Mouse (Mus musculus): ENCODE results near the gene Nup107. TPM values are rescaled to one million over a fixed set of nuclear protein-coding genes. Genes with fewer than 3 reads are reported as not detected.
"Not testable (repeated sequence)": the region's sequence is repeated elsewhere in the genome, so short reads cannot be mapped to it uniquely, and the experiment has no call there.

The Nup107 gene
- polyA plus RNA-seq, 1 experiment from 2014 or later, result 33.7 TPM

DNA sequence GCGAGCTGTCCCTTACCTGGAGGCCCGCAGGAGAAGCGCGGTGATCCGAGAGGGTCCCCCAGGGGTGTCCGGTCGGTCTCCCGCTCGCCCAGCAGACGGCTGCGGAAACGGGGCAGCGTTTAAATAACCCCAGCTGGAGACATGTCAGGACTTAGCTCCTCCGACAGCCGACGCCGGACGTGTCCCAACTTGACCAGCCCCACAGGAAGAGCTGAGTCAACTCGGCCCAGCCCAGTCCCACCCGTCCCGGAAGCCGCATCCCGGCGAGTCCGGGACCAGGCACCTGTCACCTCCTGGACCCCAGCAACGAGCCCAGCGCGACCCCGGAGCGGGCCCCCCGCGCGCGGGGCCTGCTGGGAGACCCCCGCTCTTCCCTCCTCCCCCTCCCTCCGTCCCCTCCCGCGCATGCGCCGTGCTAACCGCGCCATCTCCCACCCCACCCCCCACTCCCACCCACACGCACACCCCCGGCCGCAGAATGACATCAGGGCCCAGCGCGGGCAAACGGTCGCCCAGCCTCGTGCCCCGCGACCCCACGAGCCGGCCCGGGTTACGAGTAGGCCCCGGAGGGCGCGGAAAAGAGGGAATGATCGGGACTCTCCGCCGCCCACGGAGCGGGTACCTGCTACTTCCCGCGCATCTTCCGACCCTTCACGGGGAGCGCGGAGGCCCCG is 82.4 kb downstream of the Nup107 start:
- Histone ChIP-seq H3K27me3 (replicated peaks) (no peaks in the 10 kb centered on the region), H3K4me1 (peaks cover 25% of the 10 kb centered on the region), H3K27ac (peak overlapping the region; percentile 100), H3K9me3 (no peaks in the 10 kb centered on the region), H3K4me3 (peak overlapping the region; percentile 99), H3K9ac (peak overlapping the region; percentile 100), H3K4me2 (peak overlapping the region; percentile 61), H3K36me3 (replicated peaks) (peaks cover 14% of the 10 kb centered on the region; the same call in 1 of the 2 replicates)
- WGBS, result under 1% methylated on average over 52 of the region's 71 CpGs
- ATAC-seq (replicated peaks), result peak; percentile 83

- Histone ChIP-seq H3K9ac (peak overlapping the region; percentile 100), H3K27ac (peak overlapping the region; percentile 100; the same call in 1 of the 2 replicates), H3K4me1 (peaks cover 25% of the 10 kb centered on the region), H3K4me3 (peak overlapping the region; percentile 99), H3K9me3 (no peaks in the 10 kb centered on the region), H3K4me2 (peak overlapping the region; percentile 61), H3K36me3 (replicated peaks) (peaks cover 20% of the 10 kb centered on the region; the same call in 1 of the 2 replicates), H3K27me3 (replicated peaks) (no peaks in the 10 kb centered on the region)
- no peak for ATAC-seq (replicated peaks)
- WGBS, result 56% methylated on average over 12 of the region's 12 CpGs
Measured at GRCm38 (mm10) chr10:117709326-117709830, 83.1 kb downstream of the Nup107 start.

GRCm38 (mm10) chr10:117708856-117709255 is 83.6 kb downstream of the Nup107 start:
- no peaks in the 10 kb centered on the region for H3K9me3 ChIP-seq
- H3K4me3 ChIP-seq, result peak overlapping the region; percentile 99
- no peak overlapping the region for H3K9ac ChIP-seq
- H3K36me3 ChIP-seq (replicated peaks), result peaks cover 23% of the 10 kb centered on the region; the same call in 1 of the 2 replicates
- peaks cover 25% of the 10 kb centered on the region for H3K4me1 ChIP-seq
- no peaks in the 10 kb centered on the region for H3K27me3 ChIP-seq (replicated peaks)
- WGBS, result 86% methylated on average over 9 of the region's 9 CpGs
- ATAC-seq (replicated peaks), result no peak
- no peak overlapping the region for H3K27ac ChIP-seq
- peak overlapping the region; percentile 61 for H3K4me2 ChIP-seq

GRCm38 (mm10) chr10:117708376-117708775 is 84.1 kb downstream of the Nup107 start:
- WGBS, result 93% methylated on average over 2 of the region's 2 CpGs
- no peaks in the 10 kb centered on the region for H3K27me3 ChIP-seq (replicated peaks)

GRCm38 (mm10) chr10:117707114-117707838 is 85.2 kb downstream of the Nup107 start:
- Histone ChIP-seq H3K27ac (no peak overlapping the region), H3K27me3 (replicated peaks) (no peaks in the 10 kb centered on the region), H3K9ac (no peak overlapping the region), H3K4me3 (no peak overlapping the region), H3K4me1 (peaks cover 25% of the 10 kb centered on the region), H3K4me2 (no peak overlapping the region), H3K36me3 (replicated peaks) (peaks cover 32% of the 10 kb centered on the region), H3K9me3 (no peaks in the 10 kb centered on the region)
- 94% methylated on average over 2 of the region's 2 CpGs for WGBS
- no peak for ATAC-seq (replicated peaks)

More at GRCm38 (mm10) chr10:117708376-117708775, 84.1 kb downstream of the Nup107 start:
- no peak overlapping the region for H3K4me2 ChIP-seq
- no peak overlapping the region; the same call in 1 of the 2 replicates for H3K4me3 ChIP-seq
- H3K9me3 ChIP-seq, result no peaks in the 10 kb centered on the region
- H3K9ac ChIP-seq, result no peak overlapping the region
- H3K4me1 ChIP-seq, result peaks cover 25% of the 10 kb centered on the region
- no peak overlapping the region for H3K27ac ChIP-seq
- peaks cover 26% of the 10 kb centered on the region for H3K36me3 ChIP-seq (replicated peaks)
- ATAC-seq (replicated peaks), result no peak

DNA sequence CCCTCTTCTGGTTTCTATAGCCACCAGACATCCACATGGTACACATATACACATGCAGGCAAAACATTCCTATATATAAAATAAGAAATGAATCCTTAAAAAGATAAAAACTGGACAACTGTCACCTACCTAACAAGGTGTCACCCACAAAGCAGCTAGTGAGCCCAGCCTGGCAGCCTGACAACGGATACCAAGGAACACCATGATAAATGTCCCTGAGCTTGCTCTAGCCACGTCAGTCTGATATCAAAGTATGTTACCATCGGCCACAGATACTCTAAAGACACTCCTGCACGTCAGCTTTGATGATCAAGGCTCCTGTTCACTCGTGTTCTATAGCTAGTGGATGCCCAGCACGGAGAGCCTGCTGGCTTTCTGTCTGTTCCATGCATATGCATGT is 86.1 kb downstream of the Nup107 start:
- H3K9ac ChIP-seq, result no peak overlapping the region
- peaks cover 24% of the 10 kb centered on the region for H3K4me1 ChIP-seq
- WGBS, result 82% methylated on average over 6 of the region's 6 CpGs
- ATAC-seq (replicated peaks), result no peak
- H3K4me3 ChIP-seq, result no peak overlapping the region
- H3K27ac ChIP-seq, result no peak overlapping the region
- H3K36me3 ChIP-seq (replicated peaks), result peaks cover 39% of the 10 kb centered on the region
- no peak overlapping the region for H3K4me2 ChIP-seq
- H3K9me3 ChIP-seq, result no peaks in the 10 kb centered on the region
- H3K27me3 ChIP-seq (replicated peaks), result no peaks in the 10 kb centered on the region

GRCm38 (mm10) chr10:117705806-117706205 is 86.7 kb downstream of the Nup107 start:
- no peaks in the 10 kb centered on the region for H3K27me3 ChIP-seq (replicated peaks)
- H3K4me3 ChIP-seq, result no peak overlapping the region
- H3K9me3 ChIP-seq, result no peaks in the 10 kb centered on the region
- H3K36me3 ChIP-seq (replicated peaks), result peaks cover 42% of the 10 kb centered on the region
- H3K4me1 ChIP-seq, result peaks cover 19% of the 10 kb centered on the region
- H3K9ac ChIP-seq, result no peak overlapping the region
- no peak overlapping the region for H3K4me2 ChIP-seq
- no peak for ATAC-seq (replicated peaks)
- no peak overlapping the region for H3K27ac ChIP-seq

DNA sequence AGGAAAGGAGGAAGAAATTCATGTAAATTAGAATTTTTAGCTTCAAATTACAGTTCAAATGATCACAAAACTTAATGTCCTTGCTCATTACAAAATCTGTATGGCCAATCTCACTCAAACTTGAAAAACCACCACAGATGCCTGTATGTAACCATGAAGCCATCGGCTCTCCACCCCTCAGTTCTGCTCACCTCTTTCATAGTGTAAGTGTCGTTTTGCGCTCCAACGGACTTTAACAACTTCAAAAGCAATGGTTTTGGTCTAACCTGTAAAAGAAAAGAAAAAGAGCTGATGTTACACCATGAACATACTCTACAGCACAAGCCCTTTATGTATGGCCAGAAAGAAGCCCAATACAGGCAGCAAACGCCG is 87.6 kb downstream of the Nup107 start:
- no peak for ATAC-seq (replicated peaks)
- H3K36me3 ChIP-seq (replicated peaks), result peaks cover 49% of the 10 kb centered on the region
- peaks cover 19% of the 10 kb centered on the region for H3K4me1 ChIP-seq
- H3K4me3 ChIP-seq, result no peak overlapping the region
- H3K9me3 ChIP-seq, result no peaks in the 10 kb centered on the region
- WGBS, result 96% methylated on average over 6 of the region's 6 CpGs
- no peak overlapping the region for H3K9ac ChIP-seq
- H3K27me3 ChIP-seq (replicated peaks), result no peaks in the 10 kb centered on the region
- H3K4me2 ChIP-seq, result no peak overlapping the region
- H3K27ac ChIP-seq, result no peak overlapping the region

- not testable (repeated sequence) for H3K9ac ChIP-seq; H3K9me3 ChIP-seq; H3K27me3 ChIP-seq (replicated peaks); ATAC-seq (replicated peaks); H3K4me2 ChIP-seq; H3K4me3 ChIP-seq; H3K27ac ChIP-seq
- Histone ChIP-seq H3K4me1 (peaks cover 18% of the 10 kb centered on the region), H3K36me3 (replicated peaks) (peaks cover 54% of the 10 kb centered on the region)
- 99% methylated on average over 6 of the region's 6 CpGs for WGBS
Measured at GRCm38 (mm10) chr10:117704314-117704963, 88.1 kb downstream of the Nup107 start.

DNA sequence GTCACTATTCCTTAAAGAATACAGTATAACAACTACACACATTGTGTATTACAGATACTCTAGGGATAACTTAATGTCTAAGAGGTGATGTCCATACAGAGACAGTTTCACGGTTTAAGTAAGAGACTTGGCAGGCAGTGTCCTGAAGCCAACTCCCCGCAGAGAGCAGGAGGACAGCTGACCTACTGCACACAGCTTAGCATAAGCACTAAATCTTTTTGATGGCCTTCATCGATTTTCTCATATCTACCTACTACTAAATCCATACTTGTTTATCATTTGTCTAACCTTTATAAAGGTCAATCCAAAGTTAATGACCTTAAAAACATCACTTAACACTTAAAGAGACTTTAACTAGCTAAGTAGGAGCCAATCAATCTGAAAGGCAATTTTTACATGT is 89.0 kb downstream of the Nup107 start:
- Histone ChIP-seq H3K27ac (no peak overlapping the region), H3K27me3 (replicated peaks) (no peaks in the 10 kb centered on the region), H3K4me1 (peaks cover 9% of the 10 kb centered on the region), H3K4me3 (no peak overlapping the region), H3K9me3 (no peaks in the 10 kb centered on the region), H3K36me3 (replicated peaks) (peaks cover 62% of the 10 kb centered on the region), H3K9ac (no peak overlapping the region), H3K4me2 (no peak overlapping the region)
- ATAC-seq (replicated peaks), result no peak
- 92% methylated on average over 3 of the region's 3 CpGs for WGBS

DNA sequence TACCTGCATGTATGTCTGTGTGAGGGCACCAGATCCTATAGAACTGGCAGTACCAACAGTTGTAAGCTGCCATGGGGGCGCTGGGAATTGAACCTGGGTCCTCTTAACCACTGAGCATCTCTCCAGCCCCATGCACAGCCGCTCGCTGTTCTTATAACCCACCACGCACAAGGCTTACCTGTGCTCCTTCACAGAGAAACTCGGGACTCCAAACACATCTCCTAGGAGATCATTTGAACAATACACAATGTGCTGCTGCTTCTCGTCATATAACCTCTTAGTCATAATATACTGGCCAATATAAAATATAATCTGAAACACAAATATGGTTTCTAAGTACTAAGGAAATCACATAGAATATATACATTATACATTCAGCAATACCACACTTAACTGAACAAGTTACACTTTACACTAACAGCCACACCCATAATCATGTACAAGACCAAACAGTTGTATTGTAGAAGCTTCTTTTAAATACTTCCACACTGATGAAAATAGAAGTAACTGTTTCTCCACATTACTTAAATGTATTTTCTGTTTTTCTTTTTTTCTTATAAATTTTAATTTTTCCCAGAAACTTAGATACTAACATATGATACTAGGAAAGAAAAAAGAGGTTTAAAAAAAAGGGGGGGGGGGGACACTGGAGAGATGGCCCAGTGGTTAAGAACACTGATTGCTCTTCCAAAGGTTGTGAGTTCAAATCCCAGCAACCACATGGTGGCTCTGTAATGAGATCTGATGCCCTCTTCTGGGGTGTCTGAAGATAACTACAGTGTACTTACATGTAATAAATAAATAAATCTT is 90.3 kb downstream of the Nup107 start:
- Histone ChIP-seq H3K9ac (no peak overlapping the region), H3K27me3 (replicated peaks) (no peaks in the 10 kb centered on the region), H3K36me3 (replicated peaks) (peaks cover 67% of the 10 kb centered on the region), H3K27ac (no peak overlapping the region), H3K4me3 (no peak overlapping the region), H3K9me3 (no peaks in the 10 kb centered on the region), H3K4me2 (no peak overlapping the region), H3K4me1 (peaks cover 9% of the 10 kb centered on the region)
- whole genome bisulfite sequencing, result 94% methylated on average over 6 of the region's 6 CpGs
- ATAC-seq (replicated peaks), result no peak
